Mouse (Mus musculus) liver (tissue): ENCODE measurements at regions not wholly inside any gene's neighbourhood (a gene's known extent, or its start where the extent isn't known, plus 50 kb on each side); places are given as distances from the start of the nearest gene placed in this dataset.
"Not testable (repeated sequence)": the region's sequence is repeated elsewhere in the genome, so short reads cannot be mapped to it uniquely, and the experiment has no call there.

Source experiments
- DNase-seq: peaks from one replicate; pipeline ENCODE4 v3.0.0-alpha.2; 2020; ENCODE audit warnings: mixed read lengths

- no peak for DNase-seq
Measured at GRCm38 (mm10) chr10:15321480-15321879, 603.5 kb upstream of the Gje1 start.

GRCm38 (mm10) chr10:15317017-15317607 is 599.1 kb upstream of the Gje1 start:
- DNase-seq = no peak

- no peak for DNase-seq
Measured at GRCm38 (mm10) chr10:15310650-15311049, 592.6 kb upstream of the Gje1 start.

- DNase-seq = no peak
Measured at GRCm38 (mm10) chr10:15305811-15306473, 587.9 kb upstream of the Gje1 start.

- DNase-seq = peak; percentile 68
Measured at GRCm38 (mm10) chr10:15300199-15301085, 582.4 kb upstream of the Gje1 start.

- DNase-seq = no peak
Measured at GRCm38 (mm10) chr10:15299331-15300198, 581.6 kb upstream of the Gje1 start.

- DNase-seq = no peak
Measured at GRCm38 (mm10) chr10:15297257-15297656, 579.2 kb upstream of the Gje1 start.

GRCm38 (mm10) chr10:15294125-15294524 is 576.1 kb upstream of the Gje1 start:
- no peak for DNase-seq

- not testable (repeated sequence) for DNase-seq
Measured at GRCm38 (mm10) chr10:15263337-15263736, 545.3 kb upstream of the Gje1 start.

- not testable (repeated sequence) for DNase-seq
Measured at GRCm38 (mm10) chr10:15262282-15262681, 544.3 kb upstream of the Gje1 start.

GRCm38 (mm10) chr10:15249402-15250086 is 531.5 kb upstream of the Gje1 start:
- DNase-seq = no peak

- DNase-seq = no peak
Measured at GRCm38 (mm10) chr10:15248899-15249298, 530.9 kb upstream of the Gje1 start.

GRCm38 (mm10) chr10:15244376-15245262 is 526.6 kb upstream of the Gje1 start:
- DNase-seq = no peak

GRCm38 (mm10) chr10:15243460-15243859 is 525.4 kb upstream of the Gje1 start:
- no peak for DNase-seq

GRCm38 (mm10) chr10:15218883-15219282 is 500.9 kb upstream of the Gje1 start:
- no peak for DNase-seq

GRCm38 (mm10) chr10:15179585-15179984 is 461.6 kb upstream of the Gje1 start:
- no peak for DNase-seq

- no peak for DNase-seq
Measured at GRCm38 (mm10) chr10:15174421-15174820, 456.4 kb upstream of the Gje1 start.

GRCm38 (mm10) chr10:15172558-15172957 is 454.5 kb upstream of the Gje1 start:
- no peak for DNase-seq

- DNase-seq = no peak
Measured at GRCm38 (mm10) chr10:15140703-15141102, 422.7 kb upstream of the Gje1 start.
